Mouse (Mus musculus) testis, adult 2 months (tissue): Measurements from ENCODE around the gene Cryz. TPM values are rescaled to one million over a fixed set of nuclear protein-coding genes. Genes with fewer than 3 reads are reported as not detected.

ENCODE experiments used
- H3K27ac ChIP-seq: fragments of 200-500 bp; 2 replicates; pipeline ENCODE4 v1.5.1; 2012; ENCODE audit warnings: low read depth, low read length; ENCODE audit not compliant: control insufficient read depth, insufficient read depth
- H3K27me3 ChIP-seq: fragments of 200-500 bp; 2 replicates; pipeline ENCODE4 v1.6.1; 2012; ENCODE audit warnings: mild to moderate bottlenecking, low read length, moderate library complexity; ENCODE audit not compliant: control insufficient read depth, insufficient read depth
- H3K36me3 ChIP-seq: fragments of 200-500 bp; 2 replicates; pipeline ENCODE4 v1.6.1; 2012; ENCODE audit warnings: mild to moderate bottlenecking, low read length; ENCODE audit not compliant: control insufficient read depth, insufficient read depth
- H3K4me1 ChIP-seq: fragments of 200-500 bp; 2 replicates; pipeline ENCODE4 v1.6.1; 2012; ENCODE audit warnings: low read length; ENCODE audit not compliant: control insufficient read depth, insufficient read depth
- H3K4me3 ChIP-seq: fragments of 200-500 bp; 2 replicates; pipeline ENCODE4 v1.5.1; 2012; ENCODE audit warnings: low read depth, mild to moderate bottlenecking, low read length, moderate library complexity, mixed read lengths; ENCODE audit not compliant: control insufficient read depth
- CTCF ChIP-seq: fragments of 200-500 bp; IDR thresholded peaks from 2 replicates; pipeline ENCODE4 v1.5.1; 2012; ENCODE audit warnings: low read depth, mild to moderate bottlenecking, inconsistent platforms, low read length, moderate library complexity; ENCODE audit not compliant: control insufficient read depth, insufficient read depth, insufficient replicate concordance
- POLR2A ChIP-seq: fragments of 200-500 bp; IDR thresholded peaks from 2 replicates; pipeline ENCODE4 v1.6.1; 2012; ENCODE audit warnings: low read depth, mild to moderate bottlenecking, inconsistent platforms, low read length, moderate library complexity; ENCODE audit not compliant: control insufficient read depth
- polyA plus RNA-seq: library from polyadenylated mRNA; depleted of rRNA; stranded (reverse); fragments of >200 nt; gene quantifications from 2 replicates; pipeline ENCODE4 v1.2.3, GENCODE M21; 2012

The Cryz gene
- polyA plus RNA-seq, 1 experiment, result 4.2 TPM

GRCm38 (mm10) chr3:154646638-154647442 lies 50.3 kb downstream of the Cryz start:
- H3K36me3 ChIP-seq, result no peaks in the 10 kb centered on the region
- peak overlapping the region; percentile 7 for H3K4me3 ChIP-seq
- TF ChIP-seq CTCF (no peak), POLR2A (no peak)
- no peaks in the 10 kb centered on the region for H3K27me3 ChIP-seq
- no peak overlapping the region for H3K27ac ChIP-seq
- H3K4me1 ChIP-seq, result peaks cover 6% of the 10 kb centered on the region

- Histone ChIP-seq H3K27ac (no peak overlapping the region), H3K4me3 (peak overlapping the region; percentile 7), H3K4me1 (peaks cover 6% of the 10 kb centered on the region), H3K36me3 (no peaks in the 10 kb centered on the region), H3K27me3 (no peaks in the 10 kb centered on the region)
- TF ChIP-seq POLR2A, result no peak
- no peak for TF ChIP-seq CTCF
Observed at GRCm38 (mm10) chr3:154647443-154647780, 50.9 kb downstream of the Cryz start.

- Histone ChIP-seq H3K4me3 (no peak overlapping the region), H3K4me1 (peaks cover 6% of the 10 kb centered on the region), H3K27me3 (no peaks in the 10 kb centered on the region), H3K36me3 (no peaks in the 10 kb centered on the region), H3K27ac (no peak overlapping the region)
- TF ChIP-seq POLR2A (no peak), CTCF (no peak)
Observed at GRCm38 (mm10) chr3:154649411-154650285, 53.1 kb downstream of the Cryz start.

GRCm38 (mm10) chr3:154651192-154651821 lies 54.8 kb downstream of the Cryz start:
- no peak overlapping the region for H3K27ac ChIP-seq
- H3K27me3 ChIP-seq, result no peaks in the 10 kb centered on the region
- H3K4me3 ChIP-seq, result no peak overlapping the region
- H3K4me1 ChIP-seq, result peaks cover 6% of the 10 kb centered on the region
- H3K36me3 ChIP-seq, result no peaks in the 10 kb centered on the region
- TF ChIP-seq CTCF (no peak), POLR2A (no peak)

- no peaks in the 10 kb centered on the region for H3K27me3 ChIP-seq
- TF ChIP-seq CTCF (peak; percentile 86; the same call in 1 of the 2 replicates), POLR2A (no peak)
- H3K4me1 ChIP-seq, result no peaks in the 10 kb centered on the region; the same call in 1 of the 2 replicates
- H3K27ac ChIP-seq, result no peak overlapping the region
- H3K36me3 ChIP-seq, result no peaks in the 10 kb centered on the region
- no peak overlapping the region for H3K4me3 ChIP-seq
Observed at GRCm38 (mm10) chr3:154652581-154653420, 56.3 kb downstream of the Cryz start.

GRCm38 (mm10) chr3:154653454-154653853 lies 56.9 kb downstream of the Cryz start:
- no peak for TF ChIP-seq CTCF
- no peak for TF ChIP-seq POLR2A
- Histone ChIP-seq H3K4me3 (no peak overlapping the region), H3K4me1 (no peaks in the 10 kb centered on the region; the same call in 1 of the 2 replicates), H3K27ac (no peak overlapping the region), H3K27me3 (no peaks in the 10 kb centered on the region), H3K36me3 (no peaks in the 10 kb centered on the region)
